Mouse (Mus musculus) 3134 (cell line): ENCODE data around the gene Kng2.
"Not testable (repeated sequence)": the region's sequence is repeated elsewhere in the genome, so short reads cannot be mapped to it uniquely, and the experiment has no call there.

Experiments
- DNase-seq: peaks from one replicate; pipeline ENCODE4 v3.0.0-alpha.2; 2011; ENCODE audit warnings: low spot score; ENCODE audit not compliant: insufficient read length; ENCODE audit errors: extremely low read depth

The Kng2 gene

GRCm38 (mm10) chr16:22961073-22961472, 68.2 kb downstream of the Kng2 start:
- no peak for DNase-seq

- no peak for DNase-seq
These were observed 73.2 kb downstream of the Kng2 start for GRCm38 (mm10) chr16:22956085-22956439.

- DNase-seq: no peak
These were observed 73.7 kb downstream of the Kng2 start for GRCm38 (mm10) chr16:22955397-22956084.

- no peak for DNase-seq
These were observed 76.2 kb downstream of the Kng2 start for GRCm38 (mm10) chr16:22953069-22953468.

- no peak for DNase-seq
These were observed 78.4 kb downstream of the Kng2 start, which contains the start of gene Hrg for GRCm38 (mm10) chr16:22950840-22951395. Gene Hrg, plus strand, starts transcription at chr16:22951072.

GRCm38 (mm10) chr16:22947371-22947770, 81.9 kb downstream of the Kng2 start:
- no peak for DNase-seq

- not testable (repeated sequence) for DNase-seq
These were observed 87.3 kb downstream of the Kng2 start for GRCm38 (mm10) chr16:22941825-22942476.

- DNase-seq: no peak
These were observed 90.1 kb downstream of the Kng2 start for GRCm38 (mm10) chr16:22939120-22939695.

GRCm38 (mm10) chr16:22938541-22938940, 90.7 kb downstream of the Kng2 start:
- DNase-seq: no peak

GRCm38 (mm10) chr16:22937631-22938030, 91.7 kb downstream of the Kng2 start:
- DNase-seq: no peak
